Mouse (Mus musculus): Measurements from ENCODE around the gene Olfr125.

- TF ChIP-seq CTCF (IDR thresholded peaks at IDR 0.05; ENCODE audit: control insufficient read depth, insufficient read depth, low read length) = no peak
- TF ChIP-seq POLR2A (IDR thresholded peaks at IDR 0.05; ENCODE audit: borderline replicate concordance, control insufficient read depth, low read depth, low read length) = no peak
Observed at GRCm38 (mm10) chr17:37832649-37833048, at the start of gene Olfr125.

Measured in bone marrow, adult 2 months (tissue).